Mouse (Mus musculus) thymus, adult 2 months (tissue): Measurements from ENCODE around the gene Ankzf1. TPM values are rescaled to one million over a fixed set of nuclear protein-coding genes. Genes with fewer than 3 reads are reported as not detected.

Source experiments
- DNase-seq: peaks from one replicate; pipeline ENCODE4 v3.0.0; 2021
- H3K27ac ChIP-seq: fragments of 200-500 bp; 2 replicates; pipeline ENCODE4 v1.5.1; 2012; ENCODE audit warnings: low read length, control low read depth; ENCODE audit not compliant: control insufficient read depth, insufficient read depth
- H3K27me3 ChIP-seq: fragments of 200-500 bp; 2 replicates; pipeline ENCODE4 v1.6.1; 2012; ENCODE audit warnings: mild to moderate bottlenecking, low read length, moderate library complexity, mixed read lengths; ENCODE audit not compliant: control insufficient read depth, insufficient read depth
- H3K36me3 ChIP-seq: fragments of 200-500 bp; 2 replicates; pipeline ENCODE4 v1.6.1; 2012; ENCODE audit warnings: mild to moderate bottlenecking, low read length, moderate library complexity; ENCODE audit not compliant: control insufficient read depth, insufficient read depth
- H3K4me1 ChIP-seq: fragments of 200-500 bp; replicated peaks from 2 replicates; pipeline ENCODE4 v1.6.1; 2012; ENCODE audit warnings: low read length; ENCODE audit not compliant: control insufficient read depth, insufficient read depth
- H3K4me3 ChIP-seq: fragments of 200-500 bp; 2 replicates; pipeline ENCODE4 v1.5.1; 2012; ENCODE audit warnings: mild to moderate bottlenecking, low read length, control low read depth, moderate library complexity; ENCODE audit not compliant: control insufficient read depth, insufficient read depth
- CTCF ChIP-seq: fragments of 200-500 bp; IDR thresholded peaks from 2 replicates; pipeline ENCODE4 v1.5.1; 2012; ENCODE audit warnings: mild to moderate bottlenecking, control low read depth, low read length, moderate library complexity, borderline replicate concordance; ENCODE audit not compliant: control insufficient read depth, poor library complexity, insufficient read depth; ENCODE audit errors: extremely low read depth
- POLR2A ChIP-seq: fragments of 200-500 bp; IDR thresholded peaks from 2 replicates; pipeline ENCODE4 v1.6.1; 2012; ENCODE audit warnings: mild to moderate bottlenecking, low read length, control low read depth, moderate library complexity; ENCODE audit not compliant: control insufficient read depth, poor library complexity, insufficient read depth; ENCODE audit errors: extremely low read depth
- WGBS: fragments of 180-500 bp; shearing (Covaris S2); methylation state at CpG from one replicate; pipeline ENCODE4 v1.1.7; 2018; 5-methylcytosine and 5-hydroxymethylcytosine counted together
- polyA plus RNA-seq: library from polyadenylated mRNA; depleted of rRNA; stranded (reverse); fragments of >200 nt; gene quantifications from 2 replicates; pipeline ENCODE4 v1.2.3, GENCODE M21; 2012

Gene Ankzf1
- polyA plus RNA-seq, 1 experiment = 24.0 TPM

DNA sequence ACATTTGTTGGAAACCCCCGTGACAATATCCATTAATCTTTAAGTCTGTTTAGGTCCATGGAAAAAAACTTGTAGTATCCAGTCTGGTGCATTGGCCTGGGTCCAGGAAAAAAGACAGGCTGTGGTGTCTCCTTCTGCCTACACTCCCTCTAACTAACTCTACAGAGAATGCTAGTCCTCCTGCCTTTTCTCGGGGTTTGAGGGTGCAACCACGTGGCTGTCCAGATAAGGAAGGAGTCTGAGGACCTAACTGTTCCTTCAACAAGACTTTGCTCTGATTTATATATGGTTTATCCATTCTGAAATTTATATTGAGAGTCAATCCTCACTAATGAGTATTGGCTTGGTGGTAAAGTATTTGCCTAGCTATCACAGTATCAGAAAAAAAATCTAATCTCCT is 36.1 kb upstream of the Ankzf1 start:
- Histone ChIP-seq H3K36me3 (no peaks in the 10 kb centered on the region), H3K4me1 (no peaks in the 10 kb centered on the region), H3K27ac (no peak overlapping the region), H3K4me3 (no peak overlapping the region), H3K27me3 (no peaks in the 10 kb centered on the region)
- TF ChIP-seq CTCF (no peak), POLR2A (no peak)
- WGBS = 67% methylated on average over 3 of the region's 3 CpGs
- no peak for DNase-seq

DNA sequence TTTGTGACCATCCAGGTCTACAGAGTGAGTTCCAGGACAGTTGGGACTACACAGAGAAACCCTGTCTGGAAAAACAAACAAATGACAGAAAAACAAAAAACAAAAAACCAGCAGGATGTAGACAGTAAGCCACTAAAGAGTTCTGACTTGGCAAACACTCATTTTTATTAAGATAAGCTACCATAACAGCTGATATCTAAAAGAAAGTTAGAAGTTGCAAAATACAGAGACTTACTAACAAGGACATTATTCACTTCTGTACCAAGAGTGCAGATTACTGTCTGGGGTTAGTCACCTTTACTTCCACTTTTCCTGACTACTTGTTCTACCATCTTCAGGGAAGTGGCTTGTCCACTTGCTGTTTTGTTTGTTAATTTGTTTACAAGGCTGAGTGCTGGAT is 33.0 kb upstream of the Ankzf1 start:
- Histone ChIP-seq H3K36me3 (no peaks in the 10 kb centered on the region), H3K4me3 (no peak overlapping the region), H3K27me3 (no peaks in the 10 kb centered on the region), H3K27ac (no peak overlapping the region), H3K4me1 (no peaks in the 10 kb centered on the region)
- DNase-seq = no peak
- TF ChIP-seq POLR2A = no peak
- TF ChIP-seq CTCF = no peak

DNA sequence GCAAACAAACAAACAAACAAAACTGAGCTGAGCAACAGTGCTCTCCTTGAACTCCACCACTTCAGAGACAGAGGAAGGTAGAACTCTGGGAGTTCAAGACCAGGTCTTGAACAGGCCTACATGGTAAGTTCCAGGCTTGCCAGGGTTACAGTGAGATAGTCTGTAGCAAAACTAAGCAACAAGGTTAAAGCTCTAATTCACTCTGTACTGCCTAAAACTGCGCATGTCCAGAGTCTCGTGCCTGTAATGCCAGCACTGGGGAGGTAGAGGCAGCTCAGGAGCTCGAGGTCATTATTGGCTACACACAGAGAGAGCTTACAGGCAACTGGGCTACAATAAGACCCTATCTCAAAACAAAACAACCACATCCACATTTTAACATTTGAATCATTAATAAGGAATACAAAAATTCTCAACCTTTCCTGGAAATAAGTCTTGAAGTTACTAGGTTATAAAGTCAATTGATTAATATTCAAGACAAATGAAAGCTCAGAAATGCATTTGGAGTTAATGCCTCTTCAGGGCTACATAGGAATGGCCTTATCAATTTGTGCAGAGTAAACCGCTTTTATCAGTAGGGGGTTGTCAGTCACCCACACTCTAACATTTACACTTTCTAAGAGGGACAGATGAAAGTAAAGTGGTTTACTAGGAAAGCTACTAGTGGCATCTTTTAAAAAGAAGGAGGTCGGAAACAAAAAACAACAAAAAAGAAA is 32.3 kb upstream of the Ankzf1 start:
- 89% methylated on average over 5 of the region's 5 CpGs for WGBS

DNA sequence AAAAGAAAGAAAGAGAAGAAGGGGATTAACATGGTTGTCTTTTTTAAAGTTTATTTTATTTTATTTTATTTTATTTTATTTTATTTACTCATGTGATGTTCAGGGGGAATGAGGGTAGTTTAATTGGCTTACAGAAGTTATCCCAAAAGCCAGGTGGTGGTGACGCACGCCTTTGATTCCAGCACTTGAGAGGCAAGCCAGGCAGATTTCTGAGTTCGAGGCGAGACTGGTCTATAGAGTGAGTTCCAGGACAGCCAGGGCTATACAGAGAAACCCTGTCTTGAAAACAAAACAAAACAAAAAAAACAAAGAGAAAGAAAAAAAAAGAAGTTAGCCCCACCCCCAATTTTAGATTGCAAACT is 31.7 kb upstream of the Ankzf1 start:
- 97% methylated on average over 4 of the region's 4 CpGs for WGBS
- no peaks in the 10 kb centered on the region for H3K36me3 ChIP-seq
- H3K27me3 ChIP-seq = no peaks in the 10 kb centered on the region
- H3K27ac ChIP-seq = no peak overlapping the region
- H3K4me3 ChIP-seq = no peak overlapping the region
- no peaks in the 10 kb centered on the region for H3K4me1 ChIP-seq
- no peak for TF ChIP-seq POLR2A
- TF ChIP-seq CTCF = no peak
- DNase-seq = no peak

More for the DNA sequence above, 32.3 kb upstream of the Ankzf1 start:
- no peak for DNase-seq
- Histone ChIP-seq H3K4me3 (no peak overlapping the region), H3K27ac (no peak overlapping the region), H3K4me1 (no peaks in the 10 kb centered on the region), H3K27me3 (no peaks in the 10 kb centered on the region), H3K36me3 (no peaks in the 10 kb centered on the region)
- TF ChIP-seq POLR2A (no peak), CTCF (no peak)

DNA sequence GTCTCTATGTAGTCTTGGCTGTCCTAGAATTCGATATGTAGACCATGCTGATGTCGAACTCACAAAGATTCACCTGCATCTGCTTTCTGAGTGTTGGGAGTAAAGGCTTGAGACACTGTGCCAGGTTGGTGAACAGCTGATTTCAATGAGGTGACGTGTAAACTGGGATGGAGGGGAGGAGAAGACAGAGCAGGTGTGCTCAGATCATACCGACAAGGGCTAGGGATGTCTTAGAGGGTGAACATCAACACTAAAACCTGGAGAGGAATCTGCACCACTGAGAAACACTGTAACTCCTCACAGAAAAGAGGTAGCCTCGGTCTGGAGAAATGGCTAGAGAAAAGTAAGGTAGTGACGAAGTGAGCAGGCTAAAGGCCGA is 23.9 kb upstream of the Ankzf1 start:
- H3K27ac ChIP-seq = peak overlapping the region; percentile 66
- WGBS = 8% methylated on average over 7 of the region's 7 CpGs
- no peak for DNase-seq
- no peaks in the 10 kb centered on the region; the same call in 1 of the 2 replicates for H3K27me3 ChIP-seq
- H3K4me1 ChIP-seq = peaks cover 6% of the 10 kb centered on the region
- TF ChIP-seq CTCF (no peak), POLR2A (no peak)
- H3K36me3 ChIP-seq = peaks cover 9% of the 10 kb centered on the region
- peak overlapping the region; percentile 65 for H3K4me3 ChIP-seq

DNA sequence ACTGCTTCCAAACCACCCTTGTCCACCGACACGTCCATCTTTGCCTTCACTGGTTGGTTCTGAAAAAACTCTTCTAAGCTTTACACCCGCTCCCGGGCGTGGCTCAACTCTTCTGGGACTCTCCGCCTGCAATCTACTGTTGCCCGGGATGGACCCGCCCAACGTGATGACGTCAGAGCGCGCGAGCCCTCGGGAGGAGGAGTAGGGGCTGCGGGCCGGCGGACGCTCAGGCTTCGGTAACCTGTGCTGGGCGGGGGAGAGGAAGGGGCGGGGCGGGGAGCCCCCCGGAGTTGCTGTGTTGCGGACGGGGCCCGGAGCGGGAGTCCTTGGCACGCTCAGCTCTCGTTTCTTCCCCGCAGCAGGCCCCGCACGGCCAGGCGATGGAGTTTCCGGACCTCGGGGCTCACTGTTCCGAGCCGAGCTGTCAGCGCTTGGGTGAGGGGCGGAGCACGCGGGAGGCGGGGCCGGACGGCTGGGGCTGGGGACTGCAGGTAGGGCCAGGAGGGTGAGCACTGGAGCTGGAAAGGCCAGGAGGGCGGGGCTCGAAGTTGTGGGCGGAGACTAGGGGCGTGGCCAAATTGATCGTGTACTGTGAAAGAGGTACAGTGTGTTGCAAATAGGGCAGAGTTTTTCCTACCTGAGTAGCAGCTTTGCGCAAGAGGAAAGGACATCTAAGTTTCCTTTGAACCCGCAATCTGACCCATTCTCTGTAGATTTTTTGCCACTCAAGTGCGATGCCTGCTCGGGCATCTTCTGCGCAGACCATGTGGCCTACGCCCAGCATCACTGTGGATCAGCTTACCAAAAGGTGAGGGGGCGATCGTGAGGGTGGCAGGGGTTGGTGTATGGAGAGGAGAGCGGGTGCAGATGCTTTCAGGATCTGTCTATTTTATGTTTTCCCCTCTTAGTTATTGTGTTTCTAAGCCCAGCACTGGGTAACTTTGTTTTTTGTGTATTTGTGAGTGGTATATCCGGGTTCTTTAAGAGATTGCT is 23.2 kb upstream of the Ankzf1 start, which contains the start of gene Zfand2b:
Gene Zfand2b, plus strand, starts transcription at position 175 of the 993 bp plus-strand sequence.
- Histone ChIP-seq H3K36me3 (peaks cover 9% of the 10 kb centered on the region), H3K4me1 (peaks cover 6% of the 10 kb centered on the region), H3K27ac (peak within 1 kb of the TSS; percentile 66), H3K27me3 (no peaks in the 10 kb centered on the region; the same call in 1 of the 2 replicates), H3K4me3 (peak within 1 kb of the TSS; percentile 65)
- DNase-seq = peak; percentile 99
- TF ChIP-seq POLR2A (0 out of 2 replicates have a peak, but pooled peaks have one; percentile 25), CTCF (no peak)
- 5% methylated on average over 59 of the region's 59 CpGs for WGBS

DNA sequence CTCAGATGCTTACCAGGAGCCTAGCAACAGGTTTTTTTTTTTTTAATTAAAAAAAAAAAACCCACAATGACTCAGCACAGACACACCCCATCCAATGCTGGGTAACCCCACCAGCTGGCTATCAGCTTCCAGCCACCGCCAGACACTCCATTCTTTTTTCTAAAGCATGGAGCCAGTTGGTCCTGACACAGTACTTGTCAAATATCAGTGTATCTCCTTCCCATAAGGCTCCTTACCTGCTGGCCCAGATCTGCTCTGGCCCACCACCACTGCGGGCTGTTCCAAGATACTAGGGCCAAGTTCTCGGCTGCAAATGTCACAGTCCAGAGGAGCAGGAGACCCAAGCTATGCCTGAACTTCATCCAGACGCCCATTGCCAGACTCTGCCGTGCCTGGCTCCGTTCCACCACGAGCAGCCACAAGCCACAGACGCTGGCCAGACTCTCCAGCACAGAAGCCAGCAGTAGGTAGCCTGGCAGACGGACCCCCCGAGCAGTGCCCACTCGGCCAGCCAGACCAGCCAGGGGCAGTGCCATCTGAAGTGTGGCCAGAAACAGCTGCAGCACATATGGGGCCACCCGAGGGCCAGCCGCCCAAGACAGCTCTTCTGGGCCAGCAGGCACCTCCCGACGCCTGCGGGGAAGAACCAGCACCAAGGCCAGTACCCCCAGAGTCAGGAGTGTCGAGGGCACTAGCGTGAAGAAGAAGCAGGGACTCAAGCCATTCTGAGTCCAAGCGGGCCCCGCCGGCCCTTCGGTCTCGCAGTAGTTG is 12.4 kb upstream of the Ankzf1 start:
- no peak for DNase-seq
- Histone ChIP-seq H3K4me1 (peaks cover 9% of the 10 kb centered on the region), H3K36me3 (peaks cover 5% of the 10 kb centered on the region; the same call in 1 of the 2 replicates), H3K4me3 (peak overlapping the region; percentile 79), H3K27ac (no peak overlapping the region), H3K27me3 (no peaks in the 10 kb centered on the region)
- TF ChIP-seq POLR2A (no peak), CTCF (no peak)
- WGBS = 3% methylated on average over 23 of the region's 23 CpGs
